Mouse (Mus musculus): Measurements from ENCODE around the gene Ube2o. TPM values are rescaled to one million over a fixed set of nuclear protein-coding genes. Genes with fewer than 3 reads are reported as not detected.

Gene Ube2o
- total and polyA plus RNA-seq, 2 experiments from 2014 or later = 31.3 to 112 TPM

GRCm38 (mm10) chr11:116489771-116490231, 91.4 kb downstream of the Ube2o start:
- TF ChIP-seq CTCF (IDR thresholded peaks at IDR 0.05; ENCODE audit: low read depth) = no peak
- WGBS = under 1% methylated on average over 38 of the region's 39 CpGs
- peaks cover 13% of the 10 kb centered on the region; the same call in 1 of the 2 replicates for H3K36me3 ChIP-seq (ENCODE audit: insufficient read depth, low read length)
- H3K4me1 ChIP-seq (ENCODE audit: insufficient read depth, low read length) = peaks cover 5% of the 10 kb centered on the region; the same call in 1 of the 2 replicates
- ATAC-seq (no peak; the same call in none of the 2 replicates), DNase-seq (ENCODE audit: low spot score) (peak; percentile 21)
- H3K4me2 ChIP-seq (ENCODE audit: low read depth, low read length) = peak overlapping the region; percentile 62
- H3K27me3 ChIP-seq (ENCODE audit: insufficient read depth, low read length) = no peaks in the 10 kb centered on the region
- H3K27ac ChIP-seq = peak overlapping the region; percentile 92
- H3K9ac ChIP-seq (replicated peaks; ENCODE audit: low read length) = peak overlapping the region; percentile 86
- H3K4me3 ChIP-seq (ENCODE audit: low read length) = peak overlapping the region; percentile 91
- no peaks in the 10 kb centered on the region for H3K9me3 ChIP-seq (ENCODE audit: low read length)

DNA sequence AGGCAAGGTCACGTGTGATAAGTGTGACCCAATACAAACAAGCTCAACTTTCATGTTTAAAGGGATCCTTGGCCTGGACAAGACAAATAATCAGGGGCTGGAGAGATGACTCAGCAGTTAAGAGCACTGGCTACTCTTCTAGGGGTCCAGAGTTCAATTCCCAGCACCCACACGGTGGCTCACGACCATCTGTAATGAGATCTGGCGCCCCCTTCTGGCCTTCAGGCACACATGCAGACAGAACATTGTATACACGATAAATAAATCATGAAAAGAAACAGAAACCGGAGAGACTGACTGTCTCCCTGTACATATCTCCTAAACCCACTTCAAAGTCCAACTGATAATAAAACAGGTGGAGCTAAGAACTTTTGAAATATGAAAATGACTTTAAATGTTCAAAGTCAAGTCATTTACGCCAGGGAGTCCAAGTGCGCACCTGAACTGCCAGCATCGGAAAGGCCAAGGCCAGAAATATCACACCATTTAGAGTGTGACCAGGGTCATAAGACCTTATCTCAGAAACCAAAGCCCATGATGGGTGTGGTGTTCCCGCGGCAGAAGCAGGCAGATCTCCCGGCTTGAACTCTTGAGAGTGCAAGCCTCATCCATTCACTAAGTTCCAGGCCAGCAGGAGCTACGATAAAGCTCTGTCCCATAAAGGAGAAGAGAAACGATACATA, 92.4 kb downstream of the Ube2o start:
- H3K9me3 ChIP-seq (ENCODE audit: low read length) = no peaks in the 10 kb centered on the region
- peak; percentile 57 for TF ChIP-seq CTCF (IDR thresholded peaks at IDR 0.05; ENCODE audit: low read depth)
- H3K4me2 ChIP-seq (ENCODE audit: low read depth, low read length) = peak overlapping the region; percentile 62
- peak overlapping the region; percentile 91 for H3K4me3 ChIP-seq (ENCODE audit: low read length)
- 73% methylated on average over 14 of the region's 14 CpGs for WGBS
- peak; percentile 28 for DNase-seq (ENCODE audit: low spot score)
- peaks cover 20% of the 10 kb centered on the region; the same call in 1 of the 2 replicates for H3K36me3 ChIP-seq (ENCODE audit: insufficient read depth, low read length)
- no peak overlapping the region for H3K27ac ChIP-seq
- H3K4me1 ChIP-seq (ENCODE audit: insufficient read depth, low read length) = peaks cover 5% of the 10 kb centered on the region; the same call in 1 of the 2 replicates
- no peaks in the 10 kb centered on the region for H3K27me3 ChIP-seq (ENCODE audit: insufficient read depth, low read length)
- peak overlapping the region; percentile 86; the same call in 1 of the 2 replicates for H3K9ac ChIP-seq (replicated peaks; ENCODE audit: low read length)
- ATAC-seq = no peak

DNA sequence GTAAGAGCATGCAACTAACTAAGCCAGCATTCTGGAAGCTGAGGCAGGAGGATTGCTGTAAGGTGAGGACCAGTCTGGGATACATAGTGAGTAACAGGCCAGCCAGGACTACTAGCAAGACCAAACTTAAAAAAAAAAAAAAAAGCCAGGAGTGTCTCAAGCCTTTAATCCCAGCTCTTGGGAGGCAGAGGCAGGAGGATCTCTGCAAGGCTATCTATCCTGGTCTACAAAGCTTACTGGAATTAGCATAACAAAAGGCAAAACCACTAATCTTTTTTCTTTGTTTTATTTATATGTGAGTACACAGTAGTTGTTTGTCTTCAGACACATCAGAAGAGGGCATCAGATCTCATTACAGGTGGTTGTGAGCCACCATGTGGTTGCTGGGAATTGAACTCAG, 93.0 kb downstream of the Ube2o start:
- H3K9me3 ChIP-seq (ENCODE audit: low read length) = no peaks in the 10 kb centered on the region
- H3K27ac ChIP-seq = no peak overlapping the region
- H3K4me2 ChIP-seq (ENCODE audit: low read depth, low read length) = no peak overlapping the region
- no peaks in the 10 kb centered on the region for H3K27me3 ChIP-seq (ENCODE audit: insufficient read depth, low read length)
- ATAC-seq (no peak), DNase-seq (ENCODE audit: low spot score) (no peak)
- no peak for TF ChIP-seq CTCF (IDR thresholded peaks at IDR 0.05; ENCODE audit: low read depth)
- no peak overlapping the region for H3K9ac ChIP-seq (replicated peaks; ENCODE audit: low read length)
- peaks cover 5% of the 10 kb centered on the region; the same call in 1 of the 2 replicates for H3K4me1 ChIP-seq (ENCODE audit: insufficient read depth, low read length)
- no peak overlapping the region for H3K4me3 ChIP-seq (ENCODE audit: low read length)
- H3K36me3 ChIP-seq (ENCODE audit: insufficient read depth, low read length) = peaks cover 26% of the 10 kb centered on the region; the same call in 1 of the 2 replicates

Other genes starting within 250 kb of the Ube2o start
- gene Foxj1, start 246.0 kb downstream of the Ube2o start, total RNA-seq (2014; rRNA removed) = 37.6 and 40.0 TPM in 2 replicates
- 15.5 and 16.6 TPM in 2 replicates for gene Foxj1, start 246.0 kb downstream of the Ube2o start, polyA plus RNA-seq (2015; fragmentation: Nextera tagmentation; extraction: Ambion mirVana)
- gene Rnf157, start 168.4 kb downstream of the Ube2o start, total RNA-seq (2014; rRNA removed) = 108 and 117 TPM in 2 replicates
- 53.0 and 60.5 TPM in 2 replicates for gene Rnf157, start 168.4 kb downstream of the Ube2o start, polyA plus RNA-seq (2015; fragmentation: Nextera tagmentation; extraction: Ambion mirVana)
- gene Ubald2, start 147.4 kb downstream of the Ube2o start, total RNA-seq (2014; rRNA removed) = 67.9 and 102 TPM in 2 replicates
- 39.3 and 41.7 TPM in 2 replicates for gene Ubald2, start 147.4 kb downstream of the Ube2o start, polyA plus RNA-seq (2015; fragmentation: Nextera tagmentation; extraction: Ambion mirVana)
- not detected in 2 replicates for gene Qrich2, start 115.2 kb downstream of the Ube2o start, total RNA-seq (2014; rRNA removed)
- gene Qrich2, start 115.2 kb downstream of the Ube2o start, polyA plus RNA-seq (2015; fragmentation: Nextera tagmentation; extraction: Ambion mirVana) = 0.30 and 0.31 TPM in 2 replicates
- gene Prpsap1, start 87.2 kb downstream of the Ube2o start, total RNA-seq (2014; rRNA removed) = 99.7 and 105 TPM in 2 replicates
- gene Prpsap1, start 87.2 kb downstream of the Ube2o start, polyA plus RNA-seq (2015; fragmentation: Nextera tagmentation; extraction: Ambion mirVana) = 148 and 150 TPM in 2 replicates
- gene Sphk1, start 50.5 kb downstream of the Ube2o start, total RNA-seq (2014; rRNA removed) = 25.5 and 29.7 TPM in 2 replicates
- 17.9 and 20.4 TPM in 2 replicates for gene Sphk1, start 50.5 kb downstream of the Ube2o start, polyA plus RNA-seq (2015; fragmentation: Nextera tagmentation; extraction: Ambion mirVana)
- 0.68 TPM in 1 of 2 replicates, not detected in the other for gene Aanat, start 5.0 kb upstream of the Ube2o start, total RNA-seq (2014; rRNA removed)
- 0.46 and 0.81 TPM in 2 replicates for gene Aanat, start 5.0 kb upstream of the Ube2o start, polyA plus RNA-seq (2015; fragmentation: Nextera tagmentation; extraction: Ambion mirVana)
- gene Rhbdf2, start 45.6 kb upstream of the Ube2o start, total RNA-seq (2014; rRNA removed) = 3.8 and 4.0 TPM in 2 replicates
- gene Rhbdf2, start 45.6 kb upstream of the Ube2o start, polyA plus RNA-seq (2015; fragmentation: Nextera tagmentation; extraction: Ambion mirVana) = 1.1 and 1.6 TPM in 2 replicates
- gene Prcd, start 72.1 kb upstream of the Ube2o start, total RNA-seq (2014; rRNA removed) = 1.2 and 1.3 TPM in 2 replicates
- 5.3 and 6.4 TPM in 2 replicates for gene Prcd, start 72.1 kb upstream of the Ube2o start, polyA plus RNA-seq (2015; fragmentation: Nextera tagmentation; extraction: Ambion mirVana)
- 48.4 and 54.7 TPM in 2 replicates for gene Cygb, start 72.9 kb upstream of the Ube2o start, total RNA-seq (2014; rRNA removed)
- 46.0 and 48.1 TPM in 2 replicates for gene Cygb, start 72.9 kb upstream of the Ube2o start, polyA plus RNA-seq (2015; fragmentation: Nextera tagmentation; extraction: Ambion mirVana)
- gene St6galnac1, start 194.1 kb upstream of the Ube2o start, total RNA-seq (2014; rRNA removed) = not detected in 2 replicates
- not detected in 2 replicates for gene St6galnac1, start 194.1 kb upstream of the Ube2o start, polyA plus RNA-seq (2015; fragmentation: Nextera tagmentation; extraction: Ambion mirVana)
- gene Mxra7, start 246.6 kb upstream of the Ube2o start, total RNA-seq (2014; rRNA removed) = 36.6 and 38.3 TPM in 2 replicates
- 41.9 and 50.2 TPM in 2 replicates for gene Mxra7, start 246.6 kb upstream of the Ube2o start, polyA plus RNA-seq (2015; fragmentation: Nextera tagmentation; extraction: Ambion mirVana)